Mouse (Mus musculus) C2C12 (cell line): ENCODE measurements at regions not wholly inside any gene's neighbourhood (a gene's known extent, or its start where the extent isn't known, plus 50 kb on each side); places are given as distances from the start of the nearest gene placed in this dataset.

ENCODE experiments used
- H3K27me3 ChIP-seq: one replicate; pipeline ENCODE4 v1.6.1; 2011; ENCODE audit not compliant: control insufficient read depth, insufficient read depth, insufficient read length
- H3K36me3 ChIP-seq: one replicate; pipeline ENCODE4 v1.6.1; 2011; ENCODE audit not compliant: control insufficient read depth, insufficient read depth
- H3K4me3 ChIP-seq: one replicate; pipeline ENCODE4 v1.5.1; 2011; ENCODE audit warnings: mild to moderate bottlenecking, control low read depth; ENCODE audit not compliant: poor library complexity, insufficient read depth, severe bottlenecking
- H3K79me2 ChIP-seq: one replicate; pipeline ENCODE4 v1.6.1; 2011; ENCODE audit not compliant: control insufficient read depth, insufficient read depth
- H3K79me3 ChIP-seq: one replicate; pipeline ENCODE4 v1.6.1; 2011; ENCODE audit warnings: low read depth, control low read depth
- H3ac ChIP-seq: one replicate; pipeline ENCODE3; 2011; ENCODE audit warnings: low read depth; ENCODE audit not compliant: control insufficient read depth, insufficient read length
- CEBPB ChIP-seq: IDR thresholded peaks from one replicate; pipeline ENCODE4 v1.6.1; 2011; ENCODE audit warnings: low read depth, mild to moderate bottlenecking, control low read depth, moderate library complexity
- CTCF ChIP-seq: IDR thresholded peaks from one replicate; pipeline ENCODE4 v1.5.1; 2011; ENCODE audit not compliant: control insufficient read depth, insufficient read depth, insufficient read length
- FOSL1 ChIP-seq: IDR thresholded peaks from one replicate; pipeline ENCODE4 v1.8.0; 2011; ENCODE audit warnings: mild to moderate bottlenecking, low read length; ENCODE audit not compliant: poor library complexity, insufficient read depth, severe bottlenecking
- MAX ChIP-seq: IDR thresholded peaks from one replicate; pipeline ENCODE4 v1.6.1; 2011; ENCODE audit warnings: mild to moderate bottlenecking, control low read depth
- MYOD1 ChIP-seq: IDR thresholded peaks from one replicate; pipeline ENCODE4 v1.6.1; 2011; ENCODE audit warnings: low read depth; ENCODE audit not compliant: control insufficient read depth, insufficient read length
- MYOG ChIP-seq: IDR thresholded peaks from one replicate; pipeline ENCODE4 v1.6.1; 2011; ENCODE audit not compliant: control insufficient read depth, insufficient read length; ENCODE audit errors: extremely low read depth
- USF1 ChIP-seq: IDR thresholded peaks from one replicate; pipeline ENCODE4 v1.6.1; 2011; ENCODE audit warnings: low read depth, mild to moderate bottlenecking, control low read depth, moderate library complexity

DNA sequence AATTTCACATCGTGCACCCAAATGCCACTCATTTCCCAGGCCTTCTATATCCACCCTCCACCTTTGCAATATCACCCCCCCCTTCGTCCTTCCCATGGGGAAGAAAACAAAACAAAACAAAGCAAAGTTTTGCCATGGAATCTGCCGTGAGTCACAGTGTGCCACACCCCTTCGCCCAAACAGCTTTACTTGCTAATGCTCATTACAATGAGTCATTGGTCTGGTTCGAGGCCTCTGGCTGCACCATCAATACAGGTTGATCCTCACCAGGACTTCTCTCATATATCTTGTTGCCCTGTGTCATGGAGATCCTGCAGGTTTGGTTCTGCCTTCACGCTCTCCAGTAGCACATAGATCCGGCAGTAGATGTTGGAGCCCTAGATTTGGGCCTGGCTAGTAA is 660.3 kb upstream of the Zeb2 start:
- no peak overlapping the region for H3ac ChIP-seq
- H3K79me2 ChIP-seq = no peaks in the 10 kb centered on the region
- H3K4me3 ChIP-seq = no peak overlapping the region
- no peaks in the 10 kb centered on the region for H3K27me3 ChIP-seq
- no peaks in the 10 kb centered on the region for H3K79me3 ChIP-seq
- no peaks in the 10 kb centered on the region for H3K36me3 ChIP-seq
- no peak for TF ChIP-seq USF1
- peak; percentile 46 for TF ChIP-seq FOSL1

DNA sequence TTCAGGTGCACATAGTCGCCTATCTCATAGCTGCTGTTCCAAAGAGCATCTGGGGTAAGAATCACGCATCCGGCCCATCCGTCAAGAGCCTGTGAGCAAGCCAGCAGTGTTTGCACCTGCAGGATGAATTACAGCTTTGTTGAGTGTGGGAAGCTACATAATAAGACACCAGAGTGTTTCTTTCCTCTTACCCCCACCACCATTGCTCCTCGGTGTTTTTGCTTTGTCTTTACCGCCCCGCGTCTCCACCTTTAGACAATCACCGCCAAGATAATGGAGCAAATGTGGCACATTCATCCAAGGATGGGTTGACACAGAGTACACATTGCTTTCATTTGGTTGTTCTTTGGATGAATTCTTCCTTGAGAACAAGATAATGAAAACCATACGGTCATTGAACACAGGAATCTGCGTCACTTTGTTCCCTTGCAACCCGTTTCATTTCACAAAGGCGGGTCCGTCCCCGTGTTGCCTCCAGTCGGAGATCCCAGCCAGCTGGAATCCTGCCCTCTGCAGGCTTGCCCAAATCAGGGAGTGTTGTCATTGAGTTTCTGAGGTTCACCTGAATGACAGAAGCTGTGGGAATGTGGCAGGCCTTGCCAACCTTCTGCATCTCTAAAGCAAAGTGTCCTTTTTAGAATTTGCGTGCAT is 659.4 kb upstream of the Zeb2 start:
- Histone ChIP-seq H3K27me3 (no peaks in the 10 kb centered on the region), H3K36me3 (no peaks in the 10 kb centered on the region), H3K79me2 (no peaks in the 10 kb centered on the region), H3K4me3 (no peak overlapping the region), H3K79me3 (no peaks in the 10 kb centered on the region), H3ac (no peak overlapping the region)
- TF ChIP-seq USF1 (no peak), MAX (no peak), CEBPB (no peak), FOSL1 (no peak), MYOG (no peak), MYOD1 (no peak), CTCF (no peak)

DNA sequence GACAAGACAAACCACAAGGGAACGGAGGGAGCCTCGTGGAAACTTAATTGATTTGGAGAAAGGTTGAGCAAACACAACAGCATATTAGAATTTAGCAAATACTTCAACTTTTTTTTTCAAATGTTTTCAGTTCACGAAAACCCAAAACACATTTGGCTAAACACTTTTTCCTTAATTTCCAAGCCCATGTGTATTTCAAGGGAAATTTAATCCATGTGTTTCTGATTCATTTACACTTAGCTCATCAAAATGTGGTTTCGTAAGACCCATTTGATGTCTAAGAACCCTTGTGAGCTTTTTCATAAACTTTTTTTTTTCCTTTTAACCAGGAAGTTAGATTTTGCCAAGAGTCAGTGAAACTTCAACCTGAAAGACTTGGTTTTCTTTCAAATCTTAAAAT is 658.5 kb upstream of the Zeb2 start:
- H3K79me3 ChIP-seq = no peaks in the 10 kb centered on the region

DNA sequence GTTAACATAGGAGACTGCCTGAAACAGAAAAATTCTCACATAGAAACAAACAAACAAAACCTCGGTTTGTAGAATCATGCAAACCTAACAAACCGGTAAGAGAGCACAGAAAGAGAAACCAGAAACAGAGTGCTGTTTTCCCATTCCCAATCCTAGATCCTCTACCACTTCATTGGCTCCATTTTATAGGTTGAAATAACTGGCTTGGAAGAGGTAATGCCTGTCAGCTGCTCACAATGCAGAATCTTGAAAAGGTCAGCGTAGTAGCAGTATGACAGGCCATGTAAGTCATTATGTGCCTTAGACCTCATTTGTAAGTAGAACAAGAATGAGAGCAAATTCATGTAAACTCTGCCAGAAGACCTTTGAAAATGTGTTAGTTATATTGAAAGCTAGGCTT is 657.2 kb upstream of the Zeb2 start:
- no peaks in the 10 kb centered on the region for H3K79me3 ChIP-seq
- H3K4me3 ChIP-seq = no peak overlapping the region
- H3ac ChIP-seq = no peak overlapping the region
- no peaks in the 10 kb centered on the region for H3K79me2 ChIP-seq
- no peaks in the 10 kb centered on the region for H3K36me3 ChIP-seq
- no peak for TF ChIP-seq FOSL1
- TF ChIP-seq USF1 = no peak
- TF ChIP-seq CEBPB = no peak
- no peak for TF ChIP-seq MAX
- TF ChIP-seq MYOG = no peak
- no peak for TF ChIP-seq CTCF
- TF ChIP-seq MYOD1 = no peak
- no peaks in the 10 kb centered on the region for H3K27me3 ChIP-seq

More for the DNA sequence above, 658.5 kb upstream of the Zeb2 start:
- Histone ChIP-seq H3ac (no peak overlapping the region), H3K27me3 (no peaks in the 10 kb centered on the region), H3K4me3 (no peak overlapping the region), H3K79me2 (no peaks in the 10 kb centered on the region), H3K36me3 (no peaks in the 10 kb centered on the region)
- TF ChIP-seq MYOD1 (no peak), MAX (no peak), CEBPB (no peak), FOSL1 (no peak), MYOG (no peak), USF1 (no peak), CTCF (no peak)

- Histone ChIP-seq H3K79me3 (no peaks in the 10 kb centered on the region), H3K27me3 (no peaks in the 10 kb centered on the region), H3K79me2 (no peaks in the 10 kb centered on the region), H3ac (no peak overlapping the region), H3K36me3 (no peaks in the 10 kb centered on the region), H3K4me3 (no peak overlapping the region)
- TF ChIP-seq FOSL1 = no peak
- TF ChIP-seq MYOD1 = no peak
- TF ChIP-seq USF1 = no peak
- TF ChIP-seq MAX = no peak
- TF ChIP-seq CEBPB = no peak
- TF ChIP-seq CTCF = no peak
- no peak for TF ChIP-seq MYOG
Measured at GRCm38 (mm10) chr2:45757176-45757575, 640.0 kb upstream of the Zeb2 start.

DNA sequence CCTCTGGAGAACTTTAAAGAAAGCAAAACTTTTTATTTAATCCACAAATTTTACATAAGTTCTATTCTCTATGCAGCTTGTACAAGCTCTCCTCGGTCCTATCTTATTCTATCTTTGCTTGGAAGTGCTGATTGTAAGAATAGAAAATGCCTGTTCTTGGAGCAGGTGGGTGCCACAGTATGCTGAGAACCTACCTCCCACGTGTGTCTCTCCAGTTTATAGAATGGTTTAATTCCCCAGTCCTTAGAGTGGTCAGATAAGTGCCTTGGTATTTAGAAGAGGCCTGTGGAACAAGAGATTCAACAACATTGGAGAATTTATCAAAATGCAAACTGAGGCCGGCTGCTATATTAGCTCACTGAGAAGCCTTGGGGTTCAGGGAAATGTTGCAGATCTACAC is 639.2 kb upstream of the Zeb2 start:
- Histone ChIP-seq H3ac (no peak overlapping the region), H3K79me2 (no peaks in the 10 kb centered on the region), H3K27me3 (no peaks in the 10 kb centered on the region), H3K36me3 (no peaks in the 10 kb centered on the region), H3K79me3 (no peaks in the 10 kb centered on the region), H3K4me3 (no peak overlapping the region)
- TF ChIP-seq MYOD1 = no peak
- no peak for TF ChIP-seq FOSL1
- no peak for TF ChIP-seq CEBPB
- TF ChIP-seq USF1 = no peak
- TF ChIP-seq MYOG = no peak
- TF ChIP-seq MAX = no peak
- TF ChIP-seq CTCF = no peak
